16 mouse cellular contexts compared by ENCODE assay signal in the genomic region with DNA sequence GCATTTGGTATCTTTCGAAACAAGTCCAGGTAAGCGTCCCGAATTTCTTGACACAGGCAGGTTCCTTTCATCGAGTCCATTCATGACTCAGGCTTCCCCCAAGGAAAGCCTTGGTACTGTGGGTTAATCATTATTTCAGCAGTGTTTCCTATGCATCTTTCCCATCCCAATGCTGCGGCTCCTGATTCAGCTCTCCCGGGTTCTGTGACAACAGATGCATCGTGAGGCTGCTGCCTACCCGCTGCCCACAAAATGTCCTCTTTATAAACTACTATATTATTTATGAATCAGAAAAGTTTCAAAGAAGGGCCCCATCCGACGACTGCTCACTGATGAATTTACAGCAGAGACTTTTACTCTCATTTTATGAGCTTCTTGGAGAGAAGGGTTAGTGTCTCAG.
"Had no signal": no experiment of that assay in that cellular context is flagged by ENCODE, and none has a peak within 500 bp of the region (broad histone marks: within the 10 kb centered on the region; RNA-seq: fewer than 3 reads in every experiment).

No protein-coding gene starts in this region.

- DNase-seq: liver, postnatal 0 days; lung, adult 2 months; lung, postnatal 14 days; lung, postnatal 36 days; midbrain, embryonic 14.5 days; thymus, adult 2 months; thymus, postnatal 25 days; thymus, postnatal 4 days had no signal

- H3K36me3 ChIP-seq: liver, embryonic 15.5 days; lung, embryonic 15.5 days; midbrain, embryonic 12.5 days; neural tube, embryonic 12.5 days; stomach, embryonic 15.5 days had no signal

- H3K27ac ChIP-seq: liver, embryonic 15.5 days; lung, embryonic 15.5 days; macrophage; midbrain, embryonic 12.5 days; neural tube, embryonic 12.5 days; stomach, embryonic 15.5 days; stomach, postnatal 0 days had no signal

- H3K9me3 ChIP-seq: liver, embryonic 15.5 days; lung, embryonic 15.5 days; megakaryocyte, embryonic 14.5 days; midbrain, embryonic 12.5 days; neural tube, embryonic 12.5 days; stomach, embryonic 15.5 days had no signal

- H3K4me1 ChIP-seq: liver, embryonic 15.5 days; lung, embryonic 15.5 days; stomach, embryonic 15.5 days had no signal

- H3K4me3 ChIP-seq: liver, embryonic 15.5 days; lung, embryonic 15.5 days; megakaryocyte, embryonic 14.5 days; midbrain, embryonic 12.5 days; neural tube, embryonic 12.5 days; stomach, embryonic 15.5 days had no signal
